Mouse (Mus musculus) liver, embryonic 14.5 days (tissue): ENCODE measurements around the gene Cox8b.

Experiments used
- CTCF ChIP-seq: IDR thresholded peaks from 2 replicates; pipeline ENCODE4 v1.5.1; 2016; ENCODE audit warnings: antibody characterized with exemption, low read depth, control low read depth
- EP300 ChIP-seq: IDR thresholded peaks from 2 replicates; pipeline ENCODE4 v1.6.1; 2016; ENCODE audit warnings: antibody characterized with exemption, low read depth

- TF ChIP-seq CTCF (no peak), EP300 (no peak)
Measured at GRCm38 (mm10) chr7:140902036-140902875, 2.0 kb upstream of the Cox8b start.
